Mouse (Mus musculus) G1E-ER4 (cell line): ENCODE measurements around the gene Lsm7. TPM values are rescaled to one million over a fixed set of nuclear protein-coding genes. Genes with fewer than 3 reads are reported as not detected.

ENCODE experiments used
- GATA1 ChIP-seq: IDR thresholded peaks from one replicate; pipeline ENCODE4 v1.8.0; 2012; ENCODE audit warnings: low read length, inconsistent platforms
- polyA plus RNA-seq: library from polyadenylated mRNA; stranded (reverse); fragments of >175 nt; gene quantifications from 2 replicates; pipeline ENCODE4 v1.2.3, GENCODE M21; 2012

Gene Lsm7
- polyA plus RNA-seq, 1 experiment: 413 TPM

- no peak for TF ChIP-seq GATA1
Measured at GRCm38 (mm10) chr10:80808099-80808984, 46.7 kb downstream of the Lsm7 start.

- no peak for TF ChIP-seq GATA1
Measured at GRCm38 (mm10) chr10:80807057-80807627, 47.9 kb downstream of the Lsm7 start.

GRCm38 (mm10) chr10:80806341-80807056, 48.5 kb downstream of the Lsm7 start:
- no peak for TF ChIP-seq GATA1

GRCm38 (mm10) chr10:80805925-80806324, 49.1 kb downstream of the Lsm7 start:
- TF ChIP-seq GATA1: no peak

DNA sequence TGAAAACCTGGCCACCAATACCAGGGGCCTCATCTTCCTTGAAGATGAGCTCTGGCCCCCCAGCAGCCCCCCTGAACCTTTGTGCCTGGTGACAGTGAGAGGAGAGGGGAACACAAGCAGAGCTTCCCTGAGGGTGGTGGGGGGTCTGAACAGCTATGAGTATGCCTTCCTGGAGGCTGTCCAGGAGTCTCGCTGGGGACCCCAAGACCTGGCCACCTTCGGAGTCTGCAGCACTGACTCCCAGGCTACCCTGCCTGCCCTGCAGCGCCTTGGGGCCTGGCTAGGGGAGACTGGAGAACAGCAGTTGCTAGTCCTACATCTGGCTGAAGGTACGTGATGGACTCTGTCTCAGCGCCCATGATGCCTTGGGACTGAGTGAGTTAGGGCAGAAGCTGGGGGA, 49.7 kb downstream of the Lsm7 start:
- no peak for TF ChIP-seq GATA1

DNA sequence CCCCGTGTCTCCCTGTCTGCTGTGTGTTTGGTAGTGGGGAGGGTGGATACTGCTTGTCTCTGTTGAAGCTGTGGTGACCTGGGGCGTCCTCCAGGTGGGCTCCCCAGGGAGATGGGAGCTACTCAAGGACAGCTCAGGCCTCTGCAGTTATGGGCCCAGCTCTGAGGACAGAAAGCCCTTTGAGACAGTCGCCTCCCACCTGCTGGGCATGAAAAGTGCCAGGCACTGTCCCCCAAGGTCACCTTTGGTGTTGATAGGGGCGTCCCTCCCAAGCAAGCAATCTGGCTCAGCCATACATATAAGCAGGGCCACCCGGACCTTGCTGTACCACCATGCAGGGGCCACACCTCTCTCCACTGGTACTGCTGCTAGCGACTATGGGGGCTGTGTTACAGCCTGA, 50.1 kb downstream of the Lsm7 start, which contains the start of gene Amh:
Amh (plus strand) TSS at position 328 of the 400 bp plus-strand sequence.
- TF ChIP-seq GATA1: no peak

GRCm38 (mm10) chr10:80804340-80804739, 50.7 kb downstream of the Lsm7 start:
- TF ChIP-seq GATA1: no peak

DNA sequence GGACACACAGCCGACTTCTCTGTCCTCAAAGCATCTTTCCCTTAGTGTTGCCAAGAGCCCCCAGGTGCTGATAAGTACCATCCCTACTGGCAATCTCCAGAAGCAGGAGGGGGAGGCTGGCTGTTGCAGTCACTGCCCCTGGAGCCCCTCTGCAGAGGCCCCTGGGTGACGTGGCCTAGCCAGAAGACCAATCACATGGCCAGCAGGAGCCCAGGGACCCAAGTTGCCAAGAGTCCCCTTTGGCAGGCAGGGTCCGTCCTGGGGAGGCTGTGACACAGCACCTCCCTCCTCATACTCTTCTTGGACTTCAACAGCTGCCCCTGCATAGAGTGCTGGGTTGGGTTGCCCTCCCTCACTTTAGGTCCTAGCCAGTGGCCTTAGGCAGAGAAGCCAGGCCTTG, 52.0 kb downstream of the Lsm7 start:
- no peak for TF ChIP-seq GATA1

Other genes starting within 250 kb of the Lsm7 start
- gene Gm49322, start 249.2 kb downstream of the Lsm7 start, polyA plus RNA-seq: 2.0 and 3.1 TPM in 2 replicates
- gene Csnk1g2, start 232.4 kb downstream of the Lsm7 start, polyA plus RNA-seq: 480 and 522 TPM in 2 replicates
- 103 and 127 TPM in 2 replicates for gene Btbd2, start 198.1 kb downstream of the Lsm7 start, polyA plus RNA-seq
- gene Mknk2, start 177.1 kb downstream of the Lsm7 start, polyA plus RNA-seq: 410 and 459 TPM in 2 replicates
- 30.7 and 34.7 TPM in 2 replicates for gene Mob3a, start 153.2 kb downstream of the Lsm7 start, polyA plus RNA-seq
- 8.3 and 10.8 TPM in 2 replicates for gene Izumo4, start 153.0 kb downstream of the Lsm7 start, polyA plus RNA-seq
- 37.8 and 38.4 TPM in 2 replicates for gene Ap3d1, start 112.9 kb downstream of the Lsm7 start, polyA plus RNA-seq
- gene Dot1l, start 100.0 kb downstream of the Lsm7 start, polyA plus RNA-seq: 127 and 130 TPM in 2 replicates
- 777 and 944 TPM in 2 replicates for gene Sf3a2, start 57.0 kb downstream of the Lsm7 start, polyA plus RNA-seq
- 234 and 304 TPM in 2 replicates for gene Plekhj1, start 56.6 kb downstream of the Lsm7 start, polyA plus RNA-seq
- 2.3 TPM in 2 replicates for gene Amh, start 50.0 kb downstream of the Lsm7 start, polyA plus RNA-seq
- gene Jsrp1, start 41.7 kb downstream of the Lsm7 start, polyA plus RNA-seq: 0.11 TPM in 1 of 2 replicates, not detected in the other
- 1,739 and 1,884 TPM in 2 replicates for gene Oaz1, start 28.6 kb downstream of the Lsm7 start, polyA plus RNA-seq
- not detected in 2 replicates for gene Lingo3, start 11.2 kb downstream of the Lsm7 start, polyA plus RNA-seq
- gene Sppl2b, start 66 bp upstream of the Lsm7 start, polyA plus RNA-seq: 125 and 130 TPM in 2 replicates
- 0.02 and 0.04 TPM in 2 replicates for gene Tmprss9, start 16.6 kb upstream of the Lsm7 start, polyA plus RNA-seq
- gene Timm13, start 45.8 kb upstream of the Lsm7 start, polyA plus RNA-seq: 399 and 510 TPM in 2 replicates
- not detected in 2 replicates for gene Lmnb2, start 63.0 kb upstream of the Lsm7 start, polyA plus RNA-seq
- gene Gadd45b, start 74.9 kb upstream of the Lsm7 start, polyA plus RNA-seq: 0.55 and 1.3 TPM in 2 replicates
- 0.43 and 0.56 TPM in 2 replicates for gene Gng7, start 159.7 kb upstream of the Lsm7 start, polyA plus RNA-seq
- not detected in 2 replicates for gene Diras1, start 170.5 kb upstream of the Lsm7 start, polyA plus RNA-seq
- 11.6 and 12.0 TPM in 2 replicates for gene Slc39a3, start 182.2 kb upstream of the Lsm7 start, polyA plus RNA-seq
- 175 and 216 TPM in 2 replicates for gene Sgta, start 205.0 kb upstream of the Lsm7 start, polyA plus RNA-seq
- gene Thop1, start 214.8 kb upstream of the Lsm7 start, polyA plus RNA-seq: 100 and 104 TPM in 2 replicates
- gene Creb3l3, start 243.7 kb upstream of the Lsm7 start, polyA plus RNA-seq: not detected in 2 replicates